Mouse (Mus musculus) cerebellum, adult 9-10 months (tissue): ENCODE data around the gene Trappc10.

Experiments used
- DNase-seq: peaks from one replicate; pipeline ENCODE4 v3.0.0; 2022

The Trappc10 gene

DNA sequence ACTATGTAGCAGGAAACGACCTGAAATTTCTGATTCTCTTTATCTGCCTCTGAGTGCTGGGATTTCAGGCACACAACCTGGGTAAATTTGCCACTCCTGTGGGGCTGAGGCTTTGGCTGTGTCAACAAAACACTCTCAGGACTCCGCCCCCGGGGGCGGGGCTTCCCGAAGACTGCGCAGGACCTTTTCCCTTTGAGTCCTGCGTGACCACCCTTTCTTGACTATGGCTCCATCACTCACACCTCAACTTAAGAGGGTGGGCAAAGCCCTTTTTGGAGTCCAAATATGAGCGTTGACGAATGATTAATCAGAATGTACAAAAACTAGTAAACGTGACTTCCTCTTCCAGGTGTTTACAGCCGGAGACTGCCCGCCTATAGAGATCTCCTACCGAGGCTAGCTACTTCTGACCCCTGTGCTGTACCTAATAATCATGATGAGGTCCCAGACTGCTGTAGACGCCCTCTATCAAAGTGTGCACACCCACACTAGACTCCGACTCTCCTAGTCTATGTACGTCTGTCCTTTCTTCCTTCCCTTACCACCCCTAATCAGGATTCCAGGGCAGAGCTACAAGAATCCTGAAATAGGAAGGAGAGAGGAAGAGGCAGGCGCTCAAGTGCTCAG lies 85.1 kb downstream of the Trappc10 start:
- DNase-seq, result peak; percentile 70

DNA sequence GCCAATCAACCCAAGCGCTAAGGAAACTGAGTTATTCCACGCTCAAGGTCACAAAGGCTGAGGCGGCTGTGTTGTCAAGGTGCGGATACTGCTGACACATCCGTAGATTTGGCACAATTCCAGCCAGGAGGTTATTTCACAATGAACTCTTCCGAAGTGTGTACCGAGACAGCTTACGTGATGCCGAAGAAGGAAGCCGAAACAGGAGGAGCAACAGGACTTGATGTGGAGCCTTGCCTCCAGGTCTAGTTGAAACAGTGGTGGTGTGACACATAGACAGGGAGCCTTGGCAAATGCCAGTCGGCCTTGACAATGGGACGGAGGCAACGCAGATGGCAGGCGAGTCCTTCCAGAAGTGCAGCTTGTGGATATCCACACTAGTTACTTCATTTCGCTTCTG lies 86.4 kb downstream of the Trappc10 start:
- DNase-seq, result no peak

DNA sequence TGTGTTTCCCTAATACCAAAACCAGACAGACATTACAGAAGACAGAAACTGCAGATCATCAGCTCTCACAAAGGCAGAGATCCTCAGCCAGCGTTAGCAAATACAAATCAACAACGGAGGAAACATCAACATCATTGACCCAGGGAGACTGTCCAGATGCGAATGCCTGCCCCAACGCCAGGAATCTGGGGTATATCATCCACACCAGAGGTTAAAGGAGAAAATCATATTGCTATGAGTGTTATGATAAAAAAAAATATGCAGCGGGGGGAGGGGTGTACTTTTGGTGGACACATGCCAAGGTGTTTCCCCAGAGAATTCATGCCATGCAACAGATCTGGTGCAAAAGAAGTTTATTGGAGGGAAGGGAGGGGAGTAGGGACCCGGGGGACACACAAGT lies 87.5 kb downstream of the Trappc10 start:
- DNase-seq, result no peak

DNA sequence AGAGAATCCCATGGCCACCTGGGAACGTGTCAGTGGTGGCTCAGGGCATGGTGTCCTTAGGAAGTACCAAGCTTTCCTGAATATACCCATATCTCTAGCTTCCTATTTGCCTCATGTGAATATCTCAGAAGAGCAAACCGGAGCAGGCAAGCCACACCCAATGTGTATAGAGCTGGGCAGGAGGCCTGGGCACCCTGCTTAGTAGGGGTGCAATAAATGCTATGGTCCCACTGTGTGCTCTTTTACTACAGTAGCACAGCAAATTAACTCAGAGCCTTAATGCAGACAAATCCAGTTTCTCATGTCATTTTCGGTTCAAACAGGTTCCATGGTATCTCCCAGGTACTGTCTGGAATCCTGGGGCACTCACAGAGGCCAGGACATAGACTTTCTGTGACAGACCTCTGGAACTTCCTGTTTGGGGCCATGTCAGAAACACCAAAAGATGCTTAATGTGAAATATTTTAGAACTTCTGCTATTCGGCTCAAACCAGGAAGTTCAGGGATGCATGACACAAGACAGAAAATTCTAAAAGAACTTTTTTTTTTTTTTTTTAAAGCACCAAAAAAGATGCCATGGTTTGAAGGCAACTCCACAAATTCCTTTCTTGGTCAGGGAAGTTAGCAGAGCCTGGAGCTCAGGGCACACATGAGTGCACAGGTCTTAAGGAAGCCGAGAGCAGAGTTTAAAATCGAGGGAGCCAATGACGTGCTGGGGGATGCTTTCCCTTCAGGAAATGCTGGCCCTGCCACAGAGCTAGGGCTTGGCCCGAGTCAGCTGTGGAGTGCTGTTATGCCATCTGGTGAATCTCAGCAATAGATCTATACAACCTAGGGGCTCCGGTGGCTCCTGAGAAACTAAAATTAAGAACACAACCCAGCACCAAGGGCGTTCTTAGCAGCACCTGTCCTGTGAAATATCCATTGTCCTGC lies 95.3 kb downstream of the Trappc10 start:
- no peak for DNase-seq

DNA sequence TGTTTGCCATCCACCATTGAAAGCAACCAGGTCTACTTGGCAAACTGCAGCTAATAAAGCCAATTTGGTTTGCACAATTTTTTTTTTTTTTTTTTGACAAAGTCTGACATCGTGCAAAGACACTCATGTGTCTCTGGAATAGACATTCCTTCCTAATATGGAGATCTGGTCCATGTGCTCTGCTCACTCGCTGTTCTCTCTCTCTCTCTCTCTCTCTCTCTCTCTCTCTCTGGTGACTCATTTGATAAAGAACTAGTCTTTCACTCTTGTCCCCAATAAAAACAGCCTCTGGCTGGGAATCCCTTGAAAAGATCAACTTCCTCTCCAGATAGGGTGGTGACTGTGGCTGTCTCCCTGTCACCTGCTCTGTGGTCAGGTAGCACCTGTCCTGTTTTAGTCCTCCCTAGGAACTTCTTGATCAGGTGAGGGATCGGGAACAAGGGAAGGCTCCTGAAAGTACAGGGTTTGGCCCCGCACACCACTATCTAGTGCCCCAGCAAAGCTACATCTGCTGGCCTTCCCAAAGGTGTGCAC lies 96.5 kb downstream of the Trappc10 start:
- DNase-seq, result no peak

DNA sequence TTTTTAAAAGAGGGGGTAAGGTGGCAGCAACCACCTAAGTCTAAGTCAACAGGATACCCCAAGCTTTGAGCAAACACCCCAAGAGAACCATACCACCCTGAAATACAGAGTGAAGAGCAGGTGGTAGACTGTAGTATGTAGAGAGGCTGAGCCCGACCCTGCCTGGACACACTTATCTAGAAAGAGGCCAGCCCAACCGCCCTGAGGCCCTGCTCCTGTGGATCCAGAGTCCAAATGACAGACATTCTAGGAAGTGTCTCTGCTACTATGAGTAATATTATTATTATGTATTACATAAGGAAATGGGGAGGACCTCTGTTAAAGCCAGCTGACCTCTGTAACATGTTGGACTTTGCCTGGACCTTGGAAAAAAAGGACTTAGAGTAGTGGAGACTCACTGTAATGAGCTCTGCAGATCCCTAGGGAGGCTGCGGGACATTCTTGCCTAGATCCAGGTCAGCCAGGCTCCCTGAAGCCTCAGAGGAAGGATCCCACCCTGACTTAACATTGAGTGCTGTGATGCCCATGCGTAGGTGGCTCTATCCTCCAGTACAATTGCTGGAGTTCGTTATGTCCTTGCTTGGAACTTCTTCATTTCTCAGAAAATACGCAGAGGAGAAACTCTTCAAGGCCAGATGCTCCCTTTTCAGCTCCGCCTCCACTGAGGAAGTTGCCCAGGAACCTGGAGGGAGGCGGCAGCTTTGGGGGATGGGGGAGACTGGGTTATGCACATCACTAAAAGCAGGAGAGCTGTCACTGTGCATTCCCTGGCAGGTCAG lies 100.5 kb downstream of the Trappc10 start:
- DNase-seq, result no peak

DNA sequence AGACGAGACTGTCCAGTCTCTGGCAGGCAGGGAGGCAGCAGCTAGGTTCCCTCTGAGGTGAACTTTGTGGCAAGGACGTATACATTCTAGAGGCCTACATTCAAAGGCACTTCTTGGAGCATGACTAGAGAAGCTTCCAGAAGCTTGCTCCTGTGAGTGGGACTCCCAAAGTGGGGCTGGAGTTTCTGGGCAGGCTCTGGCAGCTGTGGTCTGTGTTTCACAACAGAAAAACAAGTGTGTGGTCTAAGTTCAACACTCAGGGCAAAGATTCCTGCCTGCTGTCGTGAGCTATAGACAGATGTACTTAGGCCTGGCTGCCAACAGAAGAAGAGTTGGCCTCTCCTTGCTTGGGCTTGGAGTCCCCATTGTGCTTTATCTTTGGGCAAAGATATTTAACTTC lies 103.6 kb downstream of the Trappc10 start:
- DNase-seq, result no peak

DNA sequence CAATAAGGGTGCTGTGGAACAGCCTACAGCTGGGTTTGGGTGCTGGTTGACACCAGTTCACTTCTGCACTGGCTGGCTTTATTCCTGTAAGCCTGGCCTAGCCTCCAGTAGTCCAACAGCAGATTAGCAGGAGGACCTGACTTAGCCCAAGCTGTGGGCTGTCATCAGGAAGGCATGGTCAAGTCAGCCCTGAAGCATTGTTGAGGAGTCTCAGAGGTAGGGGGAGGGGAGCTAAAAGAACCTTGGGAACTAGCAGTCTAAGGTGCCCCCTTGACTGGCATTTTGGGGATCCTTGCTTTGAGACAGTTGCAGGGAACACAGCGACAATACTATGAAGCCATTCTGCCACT lies 104.2 kb downstream of the Trappc10 start:
- no peak for DNase-seq

DNA sequence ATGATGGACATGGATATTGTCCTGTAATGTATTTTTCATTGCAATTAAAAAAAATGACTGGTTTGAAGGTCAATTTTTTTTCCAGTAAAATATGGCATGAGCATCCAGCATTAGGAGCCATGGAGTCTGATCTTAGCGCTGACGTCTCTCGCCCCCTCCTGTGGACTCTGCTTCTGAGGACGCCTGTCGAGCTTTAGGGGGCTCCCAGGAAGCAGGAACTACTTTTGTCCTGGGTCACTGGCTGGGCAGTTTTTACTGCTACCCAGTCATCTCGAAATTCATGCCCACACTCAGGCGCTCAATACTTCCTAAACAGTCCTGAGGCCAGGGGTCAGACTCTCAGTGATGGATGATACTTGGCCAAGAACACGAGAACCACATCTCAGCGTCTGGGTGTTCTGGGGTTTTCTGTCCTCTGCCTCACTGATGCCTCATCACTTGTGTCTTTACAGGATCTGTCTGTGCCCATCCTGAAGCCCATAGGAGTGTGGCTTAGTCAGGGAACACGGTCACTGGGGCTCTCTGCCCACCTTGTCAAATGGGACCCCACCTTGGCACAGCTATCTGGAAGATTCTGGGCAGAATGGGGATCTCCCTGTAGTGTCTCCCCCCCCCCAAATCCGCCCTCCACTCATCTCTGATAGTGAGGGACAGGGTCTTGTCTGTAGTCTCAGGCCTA lies 104.7 kb downstream of the Trappc10 start:
- no peak for DNase-seq

DNA sequence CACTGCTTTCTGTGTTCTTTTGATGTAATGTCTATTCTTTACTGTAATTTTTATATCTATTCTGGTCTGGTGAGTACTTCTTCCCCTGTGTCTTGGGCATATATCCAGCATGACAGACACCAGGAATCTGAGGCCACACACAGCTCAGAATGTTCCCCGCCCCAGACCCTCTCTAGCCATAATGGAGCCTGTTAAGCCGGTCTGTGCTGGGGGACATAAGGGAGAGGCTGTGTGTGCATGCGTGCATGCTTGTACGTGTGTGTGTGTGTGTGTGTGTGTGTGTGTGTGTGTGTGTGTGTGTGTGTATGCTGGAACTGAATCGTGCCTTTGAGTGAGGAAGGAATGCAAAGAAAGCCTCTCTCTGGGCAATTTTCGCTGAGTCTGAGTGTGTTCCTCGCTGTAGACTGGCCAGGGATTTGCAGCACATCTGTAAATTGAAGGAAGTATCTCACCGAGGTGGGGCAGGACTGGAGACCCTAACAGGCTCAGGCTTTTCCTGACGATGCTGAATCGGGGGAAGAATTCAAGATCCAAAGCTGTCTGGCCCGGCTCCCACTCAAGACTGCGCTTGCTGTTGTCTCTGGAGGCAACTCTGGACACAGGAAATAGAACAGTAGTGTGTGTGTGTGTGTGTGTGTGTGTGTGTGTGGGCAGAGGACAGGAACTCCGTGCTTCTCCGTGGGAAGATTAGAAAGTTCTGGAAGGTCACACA lies 105.5 kb downstream of the Trappc10 start:
- DNase-seq, result no peak

DNA sequence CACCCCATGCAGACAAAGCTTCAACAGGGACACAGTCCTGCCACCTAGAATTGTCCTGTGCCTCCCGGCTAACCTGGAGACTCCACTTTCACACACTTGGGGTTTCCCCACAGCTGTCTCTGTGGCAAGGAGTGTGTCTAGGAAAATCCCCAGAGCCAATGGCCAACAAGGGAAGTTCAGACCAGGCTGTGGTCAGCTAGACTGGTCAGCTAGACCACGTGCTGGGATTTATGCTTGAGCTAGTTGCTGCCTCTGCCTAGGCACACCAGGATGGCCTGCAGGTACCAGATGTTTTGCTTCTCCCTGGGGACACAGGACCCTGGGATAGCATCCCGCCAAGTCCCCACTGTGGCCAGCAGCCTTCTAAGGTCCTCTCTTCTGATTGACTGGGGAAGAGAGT lies 107.2 kb downstream of the Trappc10 start:
- DNase-seq, result no peak
